Mouse (Mus musculus): ENCODE data around the gene Sort1.
A peak's percentile ranks its signal among the peaks of the same experiment; 100 is the strongest.

The Sort1 gene

DNA sequence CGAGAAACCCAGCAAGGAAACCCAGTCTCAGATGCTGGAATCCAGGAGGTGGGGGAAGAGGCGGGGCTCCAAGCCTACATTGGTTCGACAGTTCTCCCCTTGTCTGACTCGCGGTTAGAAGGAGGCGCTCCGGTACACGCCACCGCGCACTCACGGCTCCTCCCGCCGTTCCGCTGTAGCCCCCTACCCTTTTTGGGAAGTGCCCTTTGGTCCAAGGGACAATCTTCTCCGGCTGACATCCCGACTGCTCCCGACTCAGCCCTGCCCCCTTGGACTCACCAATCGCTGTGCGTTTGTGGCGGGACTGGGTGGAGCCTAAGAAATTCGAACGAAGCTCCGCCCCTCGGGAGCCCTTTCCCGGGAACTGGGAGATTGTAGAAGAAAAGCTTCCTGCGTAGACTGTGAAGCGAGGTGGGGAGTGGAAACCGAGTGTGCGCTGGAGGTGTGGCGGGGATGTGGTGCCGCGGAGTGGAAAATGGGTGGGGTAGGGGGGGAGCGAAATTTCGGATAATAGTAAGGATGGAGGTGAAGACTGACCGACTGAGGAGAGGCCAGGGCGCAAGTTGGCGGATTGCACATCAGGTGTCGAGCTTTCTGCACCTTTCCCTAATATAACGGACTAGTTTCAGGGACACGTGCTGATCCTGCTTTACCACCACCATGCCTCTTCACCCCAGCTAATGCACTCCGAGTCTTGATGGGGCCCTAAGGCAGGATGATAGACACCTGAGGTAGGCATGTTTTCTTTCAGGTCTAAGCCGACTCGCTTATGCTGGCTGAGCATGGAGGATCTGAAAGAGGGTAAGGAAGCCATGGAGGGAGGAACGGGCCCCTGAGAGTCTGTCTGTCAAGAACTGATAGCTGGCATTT is 99.8 kb downstream of the Sort1 start, which contains the start of gene Psrc1:
TSS of gene Psrc1 (plus strand) at position 355 of the 870 bp plus-strand sequence.
- DNase-seq (ENCODE audit: low read depth, low spot score) = peak; percentile 47

DNA sequence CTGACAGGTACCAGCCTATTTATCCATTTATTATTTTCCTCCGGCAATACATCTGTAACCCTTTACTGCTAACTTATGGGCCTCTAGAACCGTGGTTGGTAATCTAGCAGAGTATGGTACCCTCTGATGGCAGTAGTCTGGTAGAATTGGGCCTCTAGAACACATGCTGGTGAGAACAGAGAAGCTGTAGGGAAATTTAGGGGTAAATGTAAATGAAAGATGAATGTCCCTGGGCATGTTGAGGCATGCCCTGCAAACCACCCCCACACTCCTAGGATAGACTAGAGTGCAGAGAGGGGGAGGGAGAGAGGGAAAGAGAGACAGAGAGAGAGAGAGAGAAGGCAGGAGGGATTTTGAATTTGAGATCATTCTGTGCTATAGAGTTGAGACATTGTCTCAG is 100.5 kb downstream of the Sort1 start:
- DNase-seq (ENCODE audit: low read depth, low spot score) = no peak

DNA sequence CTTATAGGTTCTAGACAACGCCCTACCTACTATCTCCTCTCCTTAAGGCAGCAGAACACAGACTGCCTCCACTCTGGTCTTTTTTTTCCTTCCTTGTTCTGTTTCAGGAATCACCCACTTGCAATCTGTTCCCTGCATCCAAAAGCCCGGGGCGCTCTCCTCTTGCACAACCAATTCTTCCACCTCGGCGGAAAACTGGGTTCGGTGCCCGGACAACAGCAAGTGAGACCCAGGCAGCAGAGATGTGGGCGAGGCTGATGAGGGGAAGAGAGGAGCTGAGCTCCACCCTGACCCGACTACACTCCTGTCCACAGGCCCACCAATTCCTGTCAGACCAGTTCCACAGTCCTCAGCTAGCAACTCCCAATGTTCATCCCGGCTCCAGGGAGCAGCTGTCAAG is 102.3 kb downstream of the Sort1 start:
- DNase-seq (ENCODE audit: low read depth, low spot score) = no peak

DNA sequence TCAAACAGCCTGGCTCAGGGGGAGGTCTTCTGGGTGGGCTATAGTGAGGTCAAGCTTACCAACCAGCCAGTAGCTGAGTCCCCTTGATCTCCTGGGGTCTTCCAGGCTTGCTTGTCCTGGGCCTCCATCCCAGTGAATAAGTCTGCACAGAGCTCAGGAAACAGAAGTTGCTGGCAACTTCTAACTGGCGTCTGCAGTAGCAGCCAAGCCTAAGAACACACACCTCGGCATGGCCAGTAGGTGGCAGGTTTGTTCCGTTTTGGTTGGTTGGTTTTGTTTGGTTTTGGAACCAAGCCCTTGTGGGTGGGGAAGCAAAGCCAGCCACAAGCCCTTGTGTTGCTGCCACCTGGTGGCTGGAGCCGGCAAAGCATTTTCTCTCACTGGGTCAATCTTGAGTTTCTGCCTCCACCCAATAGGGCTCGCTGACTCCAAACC is 105.2 kb downstream of the Sort1 start:
- DNase-seq (ENCODE audit: low read depth, low spot score) = peak; percentile 81

DNA sequence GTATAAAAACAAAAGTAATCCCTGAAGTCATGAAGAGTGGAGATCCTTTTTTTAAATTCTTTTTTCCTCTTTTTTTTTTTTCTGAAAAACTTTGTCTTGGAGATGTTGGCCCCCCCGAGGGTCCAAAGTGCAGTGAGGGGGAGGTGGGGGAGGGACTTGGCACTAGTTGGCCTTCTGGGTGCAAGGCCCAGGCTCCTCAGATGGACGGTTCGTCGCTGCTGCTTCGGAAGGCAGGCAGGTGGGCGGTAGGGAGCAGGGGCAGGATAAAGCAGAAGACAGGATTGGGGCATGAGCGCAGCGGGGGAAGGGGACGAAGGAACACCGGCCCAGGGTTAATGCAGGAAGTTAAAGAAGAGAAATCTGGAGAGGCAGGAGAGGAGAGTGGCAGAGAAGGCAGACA is 108.4 kb downstream of the Sort1 start:
- DNase-seq (ENCODE audit: low read depth, low spot score) = no peak

GRCm38 (mm10) chr3:108392793-108393192 is 108.9 kb downstream of the Sort1 start:
- DNase-seq (ENCODE audit: low read depth, low spot score) = no peak

GRCm38 (mm10) chr3:108398281-108398680 is 114.4 kb downstream of the Sort1 start:
- no peak for DNase-seq (ENCODE audit: low read depth, low spot score)

DNA sequence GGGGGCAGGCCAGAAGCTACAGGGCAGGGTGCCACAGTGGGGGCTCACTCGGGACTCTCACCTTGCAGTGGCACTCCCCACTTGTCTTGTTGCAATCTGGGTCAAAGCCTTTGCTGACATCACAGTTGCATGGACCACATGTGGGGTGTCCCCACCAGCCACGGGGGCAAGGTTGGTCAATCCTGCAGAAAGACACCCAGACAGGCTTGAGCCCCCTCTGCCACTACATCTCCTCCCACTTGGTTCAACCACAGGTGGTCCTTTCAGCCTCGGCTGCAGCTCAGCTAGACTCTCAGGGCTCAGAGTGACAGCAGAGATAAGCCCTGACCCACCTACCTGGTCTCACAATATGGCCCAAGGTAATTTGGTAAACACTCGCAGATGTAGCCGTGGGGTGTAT is 116.6 kb downstream of the Sort1 start:
- DNase-seq (ENCODE audit: low read depth, low spot score) = no peak

- DNase-seq (ENCODE audit: low read depth, low spot score) = peak; percentile 66
Observed at GRCm38 (mm10) chr3:108401692-108402527, 118.0 kb downstream of the Sort1 start.

DNA sequence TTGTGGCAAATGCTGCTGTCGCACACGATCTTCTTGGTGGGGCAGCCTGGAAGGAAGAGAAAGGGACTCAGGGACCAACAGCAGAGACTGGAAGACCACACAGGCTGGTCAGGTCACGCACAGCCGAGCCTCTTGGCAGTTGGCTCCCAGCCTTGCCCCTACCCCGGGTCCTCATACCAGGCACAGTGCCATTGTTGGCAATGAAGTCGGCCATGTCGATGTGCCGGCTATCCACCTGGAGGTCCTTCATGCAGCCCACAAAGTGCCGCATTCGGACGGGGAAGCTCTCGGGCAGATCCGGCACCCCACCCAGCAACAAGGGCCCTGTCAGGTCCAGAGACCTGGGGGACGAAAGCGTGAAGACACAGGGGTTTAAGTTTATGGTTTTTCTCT is 118.6 kb downstream of the Sort1 start:
- no peak for DNase-seq (ENCODE audit: low read depth, low spot score)

DNA sequence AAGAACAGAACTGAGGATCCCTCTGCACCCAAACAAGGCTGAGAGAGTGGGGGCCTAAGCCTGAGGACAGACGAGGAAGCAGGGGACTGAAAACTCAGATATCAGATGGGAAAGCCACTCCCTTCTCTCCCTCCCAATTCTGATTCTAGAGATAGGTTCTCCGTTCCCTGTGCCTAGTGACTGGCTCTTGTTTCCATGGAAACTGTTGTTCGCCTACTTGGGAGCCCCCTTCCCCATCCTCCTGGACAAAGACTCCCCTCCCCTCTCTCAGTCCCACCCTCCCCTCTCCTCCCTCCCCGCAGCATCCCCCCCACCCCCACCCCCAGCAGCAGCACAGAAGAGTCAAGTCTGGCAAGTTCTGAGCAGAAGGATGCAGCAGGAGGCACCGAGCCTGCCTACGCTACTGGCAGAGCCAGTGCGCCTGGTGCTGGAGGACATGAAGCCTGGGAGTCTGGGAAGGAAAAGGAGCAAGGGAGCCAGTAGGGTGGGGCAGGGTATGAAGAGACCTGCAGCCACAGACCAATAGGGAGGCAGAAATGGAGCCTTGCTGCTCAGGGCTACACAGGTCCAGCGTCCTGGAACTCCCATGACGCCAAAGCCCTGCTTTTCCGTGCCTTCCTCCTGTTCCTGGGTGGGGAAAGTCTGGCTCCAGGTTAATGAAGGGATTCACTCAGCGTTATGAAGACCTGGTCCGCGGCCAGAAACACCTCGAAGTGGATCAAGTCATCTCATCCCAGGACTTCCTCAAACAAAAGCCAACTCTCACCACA is 121.8 kb downstream of the Sort1 start:
- DNase-seq (ENCODE audit: low read depth, low spot score) = no peak

GRCm38 (mm10) chr3:108406306-108406885 is 122.5 kb downstream of the Sort1 start:
- no peak for DNase-seq (ENCODE audit: low read depth, low spot score)

- no peak for DNase-seq (ENCODE audit: low read depth, low spot score)
Observed at GRCm38 (mm10) chr3:108408517-108409008, 124.7 kb downstream of the Sort1 start.

DNA sequence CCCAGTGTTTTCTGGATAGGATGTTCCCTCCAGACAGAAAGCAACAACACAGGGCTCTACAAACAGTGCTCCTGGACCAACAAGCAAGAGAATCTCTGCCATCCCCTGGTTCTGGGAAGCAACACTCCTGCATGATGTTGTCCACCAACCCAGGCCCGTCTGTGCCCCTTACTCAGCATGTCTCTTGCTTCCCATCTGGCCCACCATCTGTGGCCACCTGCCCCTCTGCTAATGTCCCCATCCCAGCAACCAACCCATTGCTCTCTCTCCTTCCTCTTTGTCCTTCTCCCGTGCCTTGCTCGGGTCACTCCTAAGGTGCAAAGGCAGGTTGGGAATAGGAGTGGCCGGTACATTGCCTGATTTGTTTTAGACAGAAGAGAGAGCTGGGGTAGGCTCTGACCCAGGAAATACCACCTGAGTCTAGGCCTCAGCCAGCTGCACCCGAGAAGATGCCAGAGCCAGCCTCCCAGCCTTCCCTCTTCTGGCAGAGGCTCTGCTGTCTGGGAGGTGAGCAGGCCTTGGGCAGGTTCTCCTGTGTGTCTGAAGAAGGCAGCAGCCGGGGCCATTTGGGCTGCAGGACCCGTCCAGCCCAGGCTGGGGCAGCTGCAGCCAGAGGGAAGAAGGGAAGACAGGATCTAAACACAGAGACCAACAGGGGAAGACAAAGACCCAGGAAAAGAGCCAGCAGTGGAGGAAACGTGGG is 125.9 kb downstream of the Sort1 start:
- DNase-seq (ENCODE audit: low read depth, low spot score) = no peak

- no peak for DNase-seq (ENCODE audit: low read depth, low spot score)
Observed at GRCm38 (mm10) chr3:108410359-108410714, 126.5 kb downstream of the Sort1 start.

All from retina, adult 2 months (tissue).